Mouse (Mus musculus): ENCODE measurements around the gene Otud7b.
A peak's percentile ranks its signal among the peaks of the same experiment; 100 is the strongest.
"Not testable (repeated sequence)": the region's sequence is repeated elsewhere in the genome, so short reads cannot be mapped to it uniquely, and the experiment has no call there.

The Otud7b gene

DNA sequence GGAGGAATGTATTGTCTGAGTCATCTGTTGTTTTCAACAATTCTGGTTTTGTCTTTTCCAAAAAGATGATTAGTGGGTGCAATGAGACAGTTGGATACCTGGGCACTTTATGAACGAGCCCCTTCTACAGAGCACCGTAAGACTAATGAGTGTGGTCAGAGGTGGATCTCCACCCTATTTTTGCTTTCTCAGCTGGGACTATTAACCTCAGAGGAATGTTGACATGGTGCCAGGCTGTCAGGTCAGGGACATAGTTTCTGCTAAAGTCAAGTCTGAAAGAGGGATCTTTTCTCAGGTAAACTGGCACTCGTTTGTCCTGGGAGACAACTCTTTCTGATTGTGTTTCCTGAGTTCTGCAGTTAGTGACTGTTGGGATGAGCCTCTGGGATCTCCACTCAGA lies 30.7 kb downstream of the Otud7b start:
- DNase-seq (ENCODE audit: low spot score): no peak

DNA sequence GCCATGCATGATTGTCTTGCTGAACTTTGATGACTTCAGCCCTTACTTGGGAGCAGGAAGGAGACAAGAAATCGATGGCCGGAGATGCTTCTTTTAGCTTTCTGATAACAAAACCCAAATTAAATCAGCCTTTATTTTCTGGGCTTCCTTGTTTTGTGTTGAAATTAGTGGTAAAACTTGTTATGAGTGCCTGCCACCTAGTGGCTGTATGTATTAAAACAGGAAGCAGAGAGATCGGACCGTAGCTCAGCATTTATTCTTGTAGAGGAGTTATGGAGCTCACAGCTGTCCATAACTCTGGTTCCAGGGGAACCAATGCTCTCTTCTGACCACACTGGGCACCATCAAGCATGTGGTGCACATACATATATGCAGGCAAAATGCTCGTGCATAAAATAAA lies 43.6 kb downstream of the Otud7b start:
- peak; percentile 17 for DNase-seq (ENCODE audit: low spot score)

DNA sequence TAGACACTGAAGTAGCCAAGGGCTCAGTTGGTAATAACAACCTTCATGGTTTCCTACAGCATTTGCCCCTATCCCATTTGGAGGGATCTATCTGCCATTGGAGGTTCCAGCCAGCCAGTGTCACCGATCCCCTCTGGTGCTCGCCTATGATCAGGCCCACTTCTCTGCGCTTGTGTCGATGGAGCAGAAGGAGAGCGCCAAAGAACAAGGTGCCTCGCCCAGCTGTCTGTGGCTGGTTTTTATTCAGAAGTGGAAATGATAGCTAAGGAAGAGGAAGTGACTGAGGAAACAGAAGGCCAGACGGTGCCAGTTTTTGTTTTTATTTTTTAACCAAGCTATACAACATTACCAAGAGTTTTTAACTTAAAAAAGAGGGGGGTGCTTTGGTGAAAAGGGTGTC lies 47.5 kb downstream of the Otud7b start:
- DNase-seq (ENCODE audit: low spot score): no peak

DNA sequence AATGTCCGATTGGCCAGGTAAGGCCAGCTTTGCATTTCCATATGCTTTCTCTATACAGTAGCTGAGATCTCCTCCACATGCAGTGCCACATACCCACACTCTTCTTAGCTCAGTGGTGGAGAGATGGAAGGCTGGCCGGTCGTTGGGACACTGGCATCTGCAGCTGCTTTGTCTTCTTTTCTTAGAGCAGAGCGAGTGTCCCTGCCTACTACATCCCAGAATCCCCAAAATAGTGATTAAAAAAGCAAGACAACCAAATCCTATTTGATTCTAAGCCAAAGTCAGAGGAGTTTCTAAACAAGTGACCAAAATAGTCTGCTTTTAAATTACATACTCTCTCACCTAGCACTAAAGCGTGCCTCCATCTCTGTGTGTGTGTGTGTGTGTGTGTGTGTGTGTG lies 48.3 kb downstream of the Otud7b start:
- no peak for DNase-seq (ENCODE audit: low spot score)

DNA sequence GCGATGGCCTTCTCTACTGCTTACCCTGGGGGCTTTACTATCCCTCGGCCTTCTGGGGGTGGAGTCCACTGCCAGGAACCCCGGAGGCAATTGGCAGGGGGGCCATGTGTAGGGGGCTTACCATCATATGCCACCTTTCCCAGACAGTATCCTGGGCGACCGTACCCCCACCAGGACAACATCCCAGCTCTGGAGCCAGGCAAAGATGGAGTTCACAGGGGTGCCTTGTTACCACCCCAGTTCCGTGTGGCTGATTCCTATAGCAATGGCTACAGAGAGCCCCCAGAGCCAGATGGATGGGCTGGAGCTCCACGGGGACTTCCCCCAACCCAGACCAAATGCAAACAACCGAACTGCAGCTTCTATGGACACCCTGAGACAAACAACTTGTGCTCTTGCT lies 51.2 kb downstream of the Otud7b start:
- DNase-seq (ENCODE audit: low spot score): no peak

DNA sequence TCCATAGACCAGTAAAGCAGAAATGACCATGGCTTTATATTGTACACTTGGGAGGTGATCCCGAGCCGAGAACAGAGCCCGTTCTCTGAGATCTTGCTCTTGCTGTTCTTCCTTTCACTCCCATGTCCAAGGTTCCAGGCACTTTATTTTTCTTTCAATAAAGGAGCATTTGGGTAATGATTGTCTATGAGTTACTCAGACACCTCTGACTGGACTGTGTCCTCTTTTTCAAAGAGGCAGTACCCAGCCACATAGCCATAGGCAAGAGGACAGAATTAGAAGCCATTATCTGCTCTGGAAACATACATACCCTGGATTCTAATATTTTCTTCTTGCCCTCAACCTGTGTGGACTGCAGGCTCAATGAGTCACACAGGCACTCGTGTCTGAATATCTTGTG lies 55.5 kb downstream of the Otud7b start:
- no peak for DNase-seq (ENCODE audit: low spot score)

DNA sequence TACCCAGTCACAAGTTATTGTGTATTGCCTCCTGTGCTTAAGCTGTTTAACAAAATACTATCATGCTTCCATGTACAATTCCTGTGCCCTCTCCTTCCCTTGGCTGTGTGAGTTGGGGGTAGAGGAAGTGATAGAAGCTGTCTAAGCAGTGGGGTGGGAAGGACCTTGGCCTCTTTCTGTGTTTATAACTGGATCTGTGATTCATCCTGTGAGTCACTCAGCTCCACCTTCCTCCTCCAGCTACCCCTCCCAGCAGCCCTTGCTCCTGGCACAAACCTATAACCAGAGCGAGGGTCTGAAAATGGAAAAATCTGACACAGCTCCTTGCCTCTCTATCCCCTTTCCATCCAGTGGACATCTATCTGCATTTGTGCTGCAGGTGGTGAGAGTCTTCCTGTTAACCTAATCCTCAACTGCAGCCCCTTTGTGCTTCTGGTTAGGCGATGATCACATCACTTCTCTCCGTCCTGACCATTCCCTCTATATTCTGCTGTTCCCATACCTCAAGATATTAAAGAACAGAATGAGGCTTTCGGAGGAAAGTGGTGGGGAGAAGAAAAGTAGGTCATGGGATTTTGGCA lies 56.0 kb downstream of the Otud7b start:
- DNase-seq (ENCODE audit: low spot score): no peak

DNA sequence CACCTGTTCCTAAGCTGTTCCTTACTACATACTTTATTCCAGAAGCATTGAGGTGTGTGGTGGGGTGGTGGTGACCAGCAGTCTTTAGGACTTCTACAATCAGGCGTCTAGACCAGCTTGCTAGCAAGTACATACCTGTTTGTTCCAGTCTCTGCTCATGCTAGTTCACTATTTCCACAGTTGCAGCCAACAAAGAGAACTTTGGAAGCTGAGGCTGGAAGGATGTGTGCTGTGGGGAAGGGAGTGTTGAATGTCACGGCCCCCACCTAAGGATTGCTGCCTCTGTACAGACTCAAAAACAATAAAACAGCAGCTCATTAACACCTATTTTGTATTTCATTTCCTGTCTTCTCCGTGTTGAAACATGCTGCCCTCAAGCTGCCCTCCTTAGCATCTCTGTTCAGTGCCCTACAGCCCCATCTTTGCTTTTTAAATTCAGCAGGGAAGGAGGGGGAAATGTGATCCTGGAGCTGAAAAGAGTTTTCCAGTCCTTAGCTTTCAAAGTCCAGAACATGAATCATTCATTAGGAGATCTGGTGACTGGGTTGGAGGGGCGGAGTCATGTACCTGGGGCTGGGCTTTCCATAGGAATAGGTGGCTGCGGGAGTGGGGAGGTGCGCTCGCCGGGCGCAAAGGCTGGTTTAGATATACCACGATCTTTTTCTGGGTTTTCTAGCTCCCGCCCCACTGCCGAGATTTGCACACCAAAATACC lies 56.6 kb downstream of the Otud7b start:
- no peak for DNase-seq (ENCODE audit: low spot score)

DNA sequence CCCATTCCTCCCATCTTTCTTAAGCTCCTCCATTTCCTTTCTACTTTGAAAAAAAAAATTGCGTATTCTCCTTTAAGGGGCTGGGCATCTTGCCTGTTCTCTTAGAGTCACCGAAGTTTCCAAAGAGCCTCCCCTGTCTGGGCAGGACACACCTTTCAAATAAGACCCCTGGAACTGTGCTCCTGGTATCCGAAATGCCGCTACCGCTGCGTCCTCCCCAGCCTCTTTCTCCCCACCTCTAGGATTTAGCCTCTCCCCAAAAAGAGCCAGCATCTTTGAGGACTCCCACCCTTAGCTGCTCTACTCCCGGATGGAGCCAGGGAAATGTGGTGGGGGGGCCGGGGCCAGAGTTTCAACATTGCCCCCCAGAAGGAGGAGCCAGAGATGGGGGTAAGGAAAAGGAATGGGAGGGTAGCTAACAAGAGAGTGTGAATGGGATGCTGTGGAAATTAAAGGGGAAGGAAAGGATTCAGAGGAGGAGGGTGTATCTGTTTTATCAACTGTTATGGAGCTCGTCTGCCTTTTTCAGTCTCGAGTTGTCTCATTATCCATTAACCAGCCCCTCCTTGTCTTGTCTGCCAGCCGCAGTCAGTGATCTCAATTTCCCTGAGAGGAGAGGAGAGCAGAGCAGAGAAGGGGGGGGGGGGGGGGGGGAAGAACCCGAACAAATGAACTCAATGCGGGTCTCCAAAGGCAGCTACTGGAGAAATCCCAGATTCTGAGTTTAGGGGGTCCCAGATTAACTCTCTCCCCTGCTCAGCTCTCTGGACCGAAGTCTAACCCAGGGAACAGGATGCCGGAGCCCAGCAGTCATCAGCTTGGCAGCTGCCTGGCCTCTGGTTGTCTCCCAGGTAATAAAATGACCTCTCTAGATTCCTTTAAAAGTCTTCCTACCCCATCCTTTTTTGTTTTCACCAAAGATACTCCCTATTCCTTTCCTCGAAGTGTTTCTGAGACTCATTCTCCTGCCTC lies 57.8 kb downstream of the Otud7b start, which contains the start of gene Mtmr11:
Mtmr11 (plus strand) TSS at position 136 of the 972 bp plus-strand sequence.
- no peak for DNase-seq (ENCODE audit: low spot score)

DNA sequence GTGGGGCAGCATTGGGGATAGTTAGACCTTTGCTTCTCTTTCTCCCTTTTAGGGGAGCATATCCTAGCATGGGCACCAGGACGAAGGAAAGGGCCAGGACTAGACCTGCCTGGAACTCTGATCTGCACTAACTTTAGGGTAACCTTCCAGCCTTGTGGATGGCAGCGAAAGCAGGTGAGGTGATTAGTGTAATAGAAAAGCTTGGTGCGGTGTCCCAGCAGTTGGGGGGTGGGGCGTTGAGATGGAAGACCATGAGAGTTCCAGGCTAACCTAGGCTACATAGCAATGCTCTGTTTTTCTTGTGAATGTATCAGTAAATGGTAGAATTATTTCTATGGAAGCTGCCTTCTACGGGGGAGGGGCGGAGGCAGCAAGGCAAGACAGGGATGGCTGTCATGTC lies 58.7 kb downstream of the Otud7b start:
- no peak for DNase-seq (ENCODE audit: low spot score)

DNA sequence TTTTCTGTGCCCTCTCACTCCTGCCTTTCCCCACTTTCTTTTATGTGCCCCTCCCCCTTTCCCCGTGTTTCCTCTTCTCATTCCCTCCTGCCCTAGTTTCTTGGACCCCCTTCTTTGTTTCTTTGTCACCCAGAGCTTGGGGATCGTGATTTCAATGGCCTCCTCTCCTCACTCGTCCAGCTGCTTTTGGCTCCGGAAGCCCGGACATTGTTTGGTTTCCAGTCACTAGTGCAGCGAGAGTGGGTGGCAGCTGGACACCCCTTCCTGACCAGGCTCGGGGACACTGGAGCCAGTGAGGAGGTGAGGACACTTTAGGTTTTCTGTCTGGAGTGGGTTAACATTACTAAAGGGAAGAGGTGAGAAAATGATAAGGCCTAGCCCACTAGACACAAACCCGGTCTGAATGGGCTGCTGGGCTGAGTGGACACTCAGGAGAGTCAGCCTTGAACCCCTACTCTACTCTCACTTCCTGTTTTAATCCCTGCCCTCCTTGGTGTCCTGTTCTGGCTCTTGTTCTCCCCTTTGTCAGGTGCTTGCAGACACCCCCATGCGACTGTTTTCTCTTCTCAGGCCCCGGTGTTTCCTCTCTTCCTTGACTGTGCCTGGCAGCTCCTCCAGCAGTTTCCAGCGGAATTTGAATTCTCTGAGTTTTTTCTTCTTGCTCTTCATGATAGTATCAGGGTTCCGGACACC lies 64.3 kb downstream of the Otud7b start:
- DNase-seq (ENCODE audit: low spot score): no peak

DNA sequence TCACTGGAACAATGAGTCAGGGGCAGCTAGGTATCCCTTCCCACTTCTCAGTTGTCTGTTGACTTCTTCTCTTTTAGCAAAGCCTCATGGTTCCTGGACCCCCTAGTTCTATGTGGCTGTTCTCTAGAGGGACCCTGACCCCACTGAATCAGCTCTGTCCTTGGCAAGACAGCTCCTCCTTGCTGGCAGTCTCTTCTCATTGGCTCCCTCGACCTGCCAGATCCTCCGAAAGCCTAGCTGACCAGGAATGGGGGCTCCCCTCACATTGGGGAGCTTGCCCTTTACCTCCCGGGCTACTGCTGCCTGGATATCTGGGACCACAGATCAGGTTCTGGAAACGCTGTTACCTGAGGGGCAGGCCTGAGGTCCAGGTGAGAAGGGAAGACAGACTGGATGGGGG lies 65.9 kb downstream of the Otud7b start:
- DNase-seq (ENCODE audit: low spot score): no peak

DNA sequence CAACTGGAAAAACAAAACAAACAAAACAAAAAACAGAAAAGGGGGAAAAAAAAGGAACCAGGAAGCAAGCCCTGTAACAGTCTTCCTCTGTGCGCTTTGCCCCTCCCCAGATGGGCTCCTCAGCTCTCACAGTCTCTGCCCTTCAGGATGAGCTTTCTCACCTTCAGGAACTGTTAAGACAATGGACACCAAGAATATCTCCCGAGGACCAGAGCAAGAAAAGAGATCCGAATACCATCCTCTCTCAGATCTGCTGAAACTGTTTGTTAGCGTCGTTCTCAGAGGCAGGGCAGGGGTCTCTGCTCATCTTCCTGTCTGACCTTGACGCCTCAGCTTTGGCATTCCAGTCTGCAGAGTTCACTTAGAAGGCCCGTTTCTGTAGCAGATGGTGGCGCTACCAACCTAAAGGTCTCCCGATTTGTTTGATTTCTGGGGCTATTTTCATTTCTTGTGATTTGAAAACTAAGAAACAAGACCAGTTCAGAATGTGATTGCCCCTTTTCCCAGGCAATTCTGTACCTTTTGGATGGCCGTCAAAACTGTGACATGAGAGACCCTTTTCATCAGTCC lies 66.7 kb downstream of the Otud7b start:
- DNase-seq (ENCODE audit: low spot score): no peak

DNA sequence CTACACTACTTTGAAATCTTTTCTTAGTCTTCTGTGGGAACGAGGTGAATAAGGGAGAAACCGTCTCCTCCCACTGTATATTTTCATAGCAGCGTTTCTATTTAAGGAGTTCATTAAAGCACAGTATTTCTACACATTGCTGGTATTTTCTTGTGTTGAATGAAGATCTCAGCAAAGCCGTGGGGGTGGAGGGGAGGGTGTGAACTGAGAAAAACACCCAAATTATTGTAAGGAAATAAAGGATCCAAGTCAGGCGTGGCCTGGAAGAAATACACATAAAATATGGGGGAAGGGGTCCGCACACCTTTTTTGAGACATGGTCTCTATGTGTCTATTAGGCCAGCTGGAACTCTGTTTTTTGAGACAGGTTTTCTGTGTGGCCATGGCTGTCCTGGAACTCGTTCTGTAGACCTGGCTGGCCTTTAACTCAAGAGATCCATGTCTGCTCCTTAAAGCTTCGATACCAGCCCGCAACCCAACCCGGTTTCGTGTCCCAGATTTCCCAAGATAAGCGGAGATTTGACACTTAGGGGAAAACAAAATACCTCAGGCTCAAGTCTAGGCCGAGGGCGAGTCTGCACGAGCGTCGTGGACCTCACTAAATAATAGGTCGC lies 67.4 kb downstream of the Otud7b start:
- DNase-seq (ENCODE audit: low spot score): no peak

DNA sequence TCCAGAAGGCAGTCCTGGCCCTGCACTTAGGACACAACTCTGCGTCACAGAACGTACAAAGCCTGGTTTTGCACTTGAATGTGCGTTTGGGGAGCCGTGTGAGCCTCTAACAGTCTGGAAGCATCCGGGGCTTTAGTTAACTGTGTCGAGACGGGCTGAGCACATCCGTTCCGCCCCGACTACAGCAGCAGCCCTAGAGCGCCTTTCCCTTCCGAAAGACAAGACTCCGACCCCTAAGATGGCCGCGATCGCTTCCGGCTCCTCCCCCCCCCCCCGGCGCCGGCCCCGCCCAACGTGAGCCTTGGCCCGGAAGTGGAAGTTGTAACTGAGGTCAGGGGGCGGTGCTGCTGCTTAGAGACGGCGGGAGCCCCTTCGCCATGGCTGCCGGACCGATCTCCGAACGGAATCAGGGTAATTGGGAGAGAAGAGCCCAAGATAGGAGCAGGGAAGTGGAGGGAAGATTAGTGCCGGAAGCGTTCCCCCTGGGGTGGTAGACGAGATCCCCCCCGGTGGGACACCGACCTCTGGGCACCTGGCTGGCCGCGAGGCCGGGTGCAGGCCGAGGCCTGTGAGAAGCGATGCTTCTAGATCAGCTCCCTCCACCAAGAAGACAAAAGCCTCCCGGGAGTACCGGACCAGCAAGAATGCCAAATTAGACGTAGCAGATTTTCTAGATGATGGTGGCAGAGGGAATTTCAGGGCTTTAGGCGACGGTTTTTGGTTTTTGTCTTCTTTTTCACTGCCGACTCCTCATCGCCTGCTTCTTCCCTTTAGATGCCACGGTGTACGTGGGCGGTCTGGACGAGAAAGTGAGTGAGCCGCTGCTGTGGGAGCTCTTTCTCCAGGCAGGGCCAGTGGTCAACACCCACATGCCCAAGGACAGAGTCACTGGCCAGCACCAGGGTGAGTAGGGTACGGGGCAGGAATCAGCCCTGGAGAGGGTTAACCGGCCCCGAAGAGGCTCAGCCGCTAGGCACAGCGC lies 68.2 kb downstream of the Otud7b start, which contains the start of gene Sf3b4:
Sf3b4 (plus strand) TSS at position 136 of the 982 bp plus-strand sequence.
- peak; percentile 73 for DNase-seq (ENCODE audit: low spot score)

DNA sequence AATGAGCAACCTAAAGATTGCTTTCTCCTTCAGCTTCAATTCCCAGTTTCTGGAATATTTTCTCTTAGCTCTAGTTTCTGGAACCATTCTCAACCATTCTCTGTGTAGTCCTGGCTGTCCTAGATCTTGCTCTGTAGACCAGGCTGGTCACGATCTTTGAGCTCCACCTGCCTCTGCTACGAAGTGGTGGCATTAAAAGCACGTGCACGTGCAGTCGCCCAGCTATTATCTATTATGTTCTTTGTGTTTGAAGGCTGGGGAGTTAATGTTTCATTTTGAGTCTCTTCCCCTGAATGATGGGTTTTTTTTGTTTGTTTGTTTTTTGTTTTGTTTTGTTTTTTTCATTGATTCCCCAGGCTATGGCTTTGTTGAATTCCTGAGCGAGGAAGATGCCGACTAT lies 68.9 kb downstream of the Otud7b start:
- DNase-seq (ENCODE audit: low spot score): no peak

DNA sequence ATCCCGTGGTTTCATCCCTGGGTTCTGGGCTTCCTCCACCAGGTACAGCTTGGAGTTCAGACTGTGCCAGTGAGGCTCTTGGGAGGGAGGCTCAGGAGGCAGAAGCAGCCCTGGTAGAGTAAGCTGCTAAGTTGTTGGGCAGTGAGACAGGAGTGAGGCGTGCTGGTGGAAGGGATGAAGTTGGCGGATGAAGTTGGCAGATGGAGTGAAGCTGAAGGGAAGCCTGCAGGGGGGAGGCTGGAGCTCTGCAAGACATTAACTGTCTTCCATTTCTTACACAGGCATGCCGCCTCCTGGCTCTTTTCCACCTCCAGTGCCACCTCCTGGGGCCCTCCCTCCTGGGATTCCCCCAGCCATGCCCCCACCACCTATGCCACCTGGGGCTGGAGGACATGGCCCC lies 69.7 kb downstream of the Otud7b start:
- not testable (repeated sequence) for DNase-seq (ENCODE audit: low spot score)

DNA sequence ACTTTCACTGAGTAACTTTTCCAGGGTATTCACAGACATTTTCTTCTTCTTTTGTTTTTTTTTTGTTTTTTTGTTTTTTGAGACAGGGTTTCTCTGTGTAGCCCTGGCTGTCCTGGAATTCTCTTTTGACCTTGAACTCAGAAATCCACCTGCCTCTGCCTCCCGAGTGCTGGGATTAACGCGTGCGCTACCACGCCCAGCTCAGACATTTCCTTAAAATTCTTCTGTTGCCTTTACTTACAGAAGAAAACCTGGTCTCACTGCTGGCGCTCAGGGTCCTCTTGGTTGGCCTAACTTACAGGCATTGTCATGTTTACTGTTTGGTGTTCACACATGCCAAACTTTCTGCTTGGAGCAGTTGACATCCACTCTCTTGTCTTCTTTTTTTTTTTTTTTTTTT lies 70.9 kb downstream of the Otud7b start:
- no peak for DNase-seq (ENCODE audit: low spot score)

DNA sequence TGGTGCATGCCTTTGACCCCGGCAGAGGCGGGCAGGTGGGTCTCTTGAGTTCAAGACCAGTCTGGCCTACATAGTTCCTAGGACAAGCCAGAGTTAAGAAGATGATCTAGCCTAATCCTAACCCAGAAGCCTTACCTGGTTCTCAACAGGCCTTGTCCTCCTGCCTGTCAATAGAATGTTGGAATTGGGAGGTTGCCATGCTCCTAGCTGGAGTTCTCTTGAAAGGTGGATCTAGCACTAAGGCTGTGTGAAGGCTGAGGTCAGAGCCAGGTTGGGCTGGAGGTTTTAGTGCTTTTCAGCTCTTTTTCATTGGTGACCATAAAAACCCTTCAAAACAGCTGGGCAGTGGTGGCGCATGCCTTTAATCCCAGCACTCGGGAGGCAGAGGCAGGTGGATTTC lies 74.1 kb downstream of the Otud7b start:
- DNase-seq (ENCODE audit: low spot score): no peak

DNA sequence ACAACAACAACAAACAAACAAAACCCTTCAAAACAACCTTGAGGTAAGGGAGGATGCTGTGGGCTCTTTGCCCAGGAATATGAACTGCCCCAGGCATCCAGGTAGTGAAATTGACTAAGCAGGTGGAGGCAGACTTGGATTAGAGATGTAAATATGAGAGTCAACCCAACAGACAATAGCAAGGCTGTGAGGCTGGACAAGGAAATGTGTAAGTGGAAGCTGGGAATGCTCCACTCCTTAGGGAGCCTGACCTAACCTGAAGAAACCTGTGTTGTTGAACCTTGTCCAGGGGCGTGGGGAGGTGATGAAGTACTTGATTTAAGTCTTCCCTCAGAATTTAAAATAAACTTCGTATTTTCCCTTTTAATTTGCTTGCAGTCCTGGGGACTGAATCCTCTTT lies 74.6 kb downstream of the Otud7b start:
- no peak for DNase-seq (ENCODE audit: low spot score)
